Mouse (Mus musculus): Measurements from ENCODE around the gene Bgn.

Bgn gene

GRCm38 (mm10) chrX:73483484-73483810 is at the start of gene Bgn:
Bgn (plus strand) TSS chrX:73483602.
- DNase-seq (ENCODE audit: low read depth) = no peak

GRCm38 (mm10) chrX:73435252-73435651 is 48.1 kb upstream of the Bgn start, which contains the start of gene Trex2:
Trex2 (minus strand) TSS chrX:73435344.
- DNase-seq (ENCODE audit: low read depth) = no peak

GRCm38 (mm10) chrX:73441428-73441827 is 42.0 kb upstream of the Bgn start:
- DNase-seq (ENCODE audit: low read depth) = no peak

- DNase-seq (ENCODE audit: low read depth) = no peak
Measured at GRCm38 (mm10) chrX:73451949-73452348, 31.5 kb upstream of the Bgn start.

GRCm38 (mm10) chrX:73458877-73459392 is 24.5 kb upstream of the Bgn start, which contains the start of gene Haus7:
Haus7 (minus strand) TSS chrX:73459044.
- DNase-seq (ENCODE audit: low read depth) = peak; percentile 80

DNA sequence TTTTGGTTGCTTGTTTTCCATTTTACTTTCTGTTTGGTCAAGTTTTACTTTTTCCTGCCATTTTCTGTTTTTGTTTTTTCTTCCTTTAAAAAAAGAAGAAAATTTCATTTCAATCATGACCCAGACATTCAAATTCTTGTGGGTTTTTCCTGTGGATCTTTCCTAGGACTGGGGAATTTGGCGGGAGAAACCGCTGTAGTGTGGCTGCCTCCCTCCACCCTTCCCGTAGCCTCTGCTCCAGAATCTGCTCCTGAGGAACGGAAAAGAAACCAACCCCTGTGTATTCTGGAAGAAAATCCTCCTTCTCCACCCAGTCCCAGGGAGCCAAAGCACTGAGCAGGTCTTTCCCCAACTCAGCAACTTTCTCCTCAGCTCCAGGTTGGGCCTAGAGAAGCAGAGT is 22.6 kb upstream of the Bgn start:
- no peak for DNase-seq (ENCODE audit: low read depth)

GRCm38 (mm10) chrX:73465483-73466186 is 17.8 kb upstream of the Bgn start:
- DNase-seq (ENCODE audit: low read depth) = no peak

GRCm38 (mm10) chrX:73467446-73468241 is 15.8 kb upstream of the Bgn start:
- no peak for DNase-seq (ENCODE audit: low read depth)

DNA sequence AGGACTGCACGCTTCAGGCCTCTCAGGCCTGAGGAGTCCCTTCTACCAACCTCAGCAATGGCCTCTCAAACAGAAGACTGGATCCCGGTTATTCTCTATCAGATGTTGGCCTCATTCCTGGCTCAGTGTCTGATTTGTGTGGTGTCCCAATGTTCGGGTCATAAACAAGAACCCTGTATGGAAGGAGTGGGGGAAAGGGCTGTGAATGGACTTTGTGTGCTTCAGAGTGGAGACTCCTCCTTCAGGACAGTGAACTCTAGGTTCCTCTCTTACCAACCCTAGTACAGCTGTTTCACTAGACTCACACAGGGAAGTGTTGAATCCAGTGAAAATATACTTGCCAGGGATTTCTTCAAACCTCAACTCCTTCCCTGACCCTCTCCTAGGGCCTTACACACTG is 15.1 kb upstream of the Bgn start:
- no peak for DNase-seq (ENCODE audit: low read depth)

DNA sequence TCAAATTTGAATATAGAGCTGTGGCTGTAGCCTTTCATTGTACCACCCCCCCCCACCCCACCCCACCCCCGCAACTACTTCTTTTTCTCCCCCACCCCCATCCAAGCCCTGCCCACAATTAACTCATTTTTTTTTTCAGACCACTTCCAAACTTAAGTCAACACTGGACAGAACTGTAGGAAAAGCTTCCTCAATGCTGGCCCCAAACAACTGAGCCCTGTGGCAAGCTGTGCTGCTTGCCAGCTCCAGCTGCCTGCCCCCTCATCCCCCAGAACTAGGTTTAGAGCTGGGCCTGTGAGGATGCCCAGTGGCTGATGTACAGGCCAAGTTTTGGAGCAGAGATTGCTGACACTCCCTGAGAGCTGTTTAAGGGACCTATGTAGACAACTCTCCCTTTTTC is 14.7 kb upstream of the Bgn start:
- DNase-seq (ENCODE audit: low read depth) = no peak

DNA sequence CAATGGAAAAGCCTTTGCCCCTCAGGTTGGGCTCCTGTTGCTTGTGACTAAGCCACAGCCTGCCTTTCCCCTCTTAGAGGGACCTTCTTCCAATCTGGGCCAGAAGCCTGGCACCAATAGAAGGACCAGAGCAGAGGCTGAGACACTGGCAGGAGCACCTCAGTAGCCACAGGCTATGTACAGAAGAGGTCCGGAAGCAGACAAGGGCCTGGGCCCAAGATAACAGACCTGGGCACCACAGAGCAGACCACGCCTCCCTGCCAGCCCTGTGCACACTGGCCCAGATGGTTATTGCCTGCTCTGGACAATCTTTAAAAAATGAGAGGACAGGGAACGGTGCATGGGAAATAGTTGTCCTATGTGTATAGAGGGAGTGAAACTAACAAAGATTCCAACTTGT is 11.6 kb upstream of the Bgn start:
- DNase-seq (ENCODE audit: low read depth) = no peak

DNA sequence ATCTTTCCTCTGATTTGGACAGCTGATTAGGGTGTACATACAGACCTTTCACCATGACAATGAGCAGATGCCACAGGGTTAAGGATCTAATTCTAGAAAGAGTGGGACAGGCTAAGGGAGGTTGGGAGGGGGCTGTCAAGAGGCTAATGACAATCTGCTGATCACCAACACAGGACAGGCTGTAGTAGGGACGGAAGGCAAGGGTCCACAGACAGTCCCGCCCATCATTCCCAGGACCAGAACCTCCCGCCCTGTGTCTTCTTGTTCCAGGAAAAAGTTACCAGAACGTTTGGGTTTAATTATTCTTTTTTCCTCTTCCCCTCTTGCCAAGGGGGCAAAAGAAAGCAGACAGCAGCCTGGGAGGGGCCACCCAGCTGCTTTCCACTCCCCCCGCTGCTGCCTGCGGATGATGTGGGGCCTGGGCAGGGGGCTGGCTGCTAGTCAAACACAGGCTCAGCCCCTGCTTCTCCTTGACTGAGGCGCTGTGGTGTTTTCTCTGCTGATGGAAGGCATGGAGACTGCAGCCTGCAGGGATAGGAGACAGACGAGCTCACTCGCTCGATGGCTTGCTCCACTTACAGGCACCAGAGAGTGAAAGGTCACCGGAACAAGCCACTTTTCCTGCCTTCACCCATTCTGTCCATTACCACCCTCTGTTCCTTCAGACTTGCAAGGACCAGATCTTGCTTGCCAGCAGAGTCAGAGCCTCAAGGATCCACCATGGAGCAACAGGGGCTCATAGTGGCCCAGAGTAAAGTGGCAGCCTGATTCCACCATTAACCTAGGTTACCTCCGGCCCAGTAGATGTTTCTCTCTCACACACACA is 8.8 kb upstream of the Bgn start:
- DNase-seq (ENCODE audit: low read depth) = no peak

- peak; percentile 10 for DNase-seq (ENCODE audit: low read depth)
Measured at GRCm38 (mm10) chrX:73475658-73476256, 7.6 kb upstream of the Bgn start.

DNA sequence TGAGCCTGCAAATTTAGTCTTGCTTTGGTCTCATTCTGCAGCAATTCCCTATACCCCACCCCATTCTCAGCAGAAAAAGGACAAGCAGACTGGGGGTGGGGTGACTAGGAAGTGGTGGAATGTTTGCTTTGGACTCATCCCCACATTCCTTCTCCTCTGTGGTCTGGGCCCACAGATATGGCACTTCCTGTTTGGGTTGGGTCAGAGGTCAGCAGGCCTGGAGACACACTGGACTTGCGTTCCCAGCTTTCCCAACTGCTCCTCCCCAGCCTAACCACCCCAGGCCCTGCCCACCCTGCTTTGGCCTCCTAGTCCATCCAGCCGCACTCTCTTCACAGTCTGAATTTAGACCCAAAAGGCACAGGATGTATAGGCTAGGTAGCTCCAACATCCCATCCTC is 6.8 kb upstream of the Bgn start:
- no peak for DNase-seq (ENCODE audit: low read depth)

- DNase-seq (ENCODE audit: low read depth) = no peak
Measured at GRCm38 (mm10) chrX:73477500-73477899, 5.9 kb upstream of the Bgn start.

- DNase-seq (ENCODE audit: low read depth) = no peak
Measured at GRCm38 (mm10) chrX:73479656-73480055, 3.7 kb upstream of the Bgn start.

GRCm38 (mm10) chrX:73480334-73480733 is 3.1 kb upstream of the Bgn start:
- no peak for DNase-seq (ENCODE audit: low read depth)

- no peak for DNase-seq (ENCODE audit: low read depth)
Measured at GRCm38 (mm10) chrX:73482643-73483483, 539 bp upstream of the Bgn start.

DNA sequence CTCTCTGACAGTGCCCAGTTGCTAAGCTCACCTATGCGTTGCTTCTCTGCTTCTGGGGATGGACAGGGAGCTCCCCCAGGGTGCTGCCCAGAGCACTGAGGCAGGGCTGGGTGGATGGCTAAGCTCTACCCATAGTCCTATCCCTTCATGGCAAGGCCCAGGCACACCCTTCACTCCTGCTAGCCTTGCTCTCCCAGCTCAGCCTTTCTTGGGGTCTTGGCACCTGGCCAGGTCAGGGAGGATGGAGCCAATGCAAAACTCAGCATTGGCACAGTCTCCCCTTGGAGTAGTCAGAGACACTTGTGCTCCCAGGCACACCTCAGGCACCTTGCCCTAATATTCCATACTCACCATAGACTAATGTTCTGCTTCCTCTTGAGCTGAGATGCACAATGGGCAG is 674 bp downstream of the Bgn start:
- no peak for DNase-seq (ENCODE audit: low read depth)

DNA sequence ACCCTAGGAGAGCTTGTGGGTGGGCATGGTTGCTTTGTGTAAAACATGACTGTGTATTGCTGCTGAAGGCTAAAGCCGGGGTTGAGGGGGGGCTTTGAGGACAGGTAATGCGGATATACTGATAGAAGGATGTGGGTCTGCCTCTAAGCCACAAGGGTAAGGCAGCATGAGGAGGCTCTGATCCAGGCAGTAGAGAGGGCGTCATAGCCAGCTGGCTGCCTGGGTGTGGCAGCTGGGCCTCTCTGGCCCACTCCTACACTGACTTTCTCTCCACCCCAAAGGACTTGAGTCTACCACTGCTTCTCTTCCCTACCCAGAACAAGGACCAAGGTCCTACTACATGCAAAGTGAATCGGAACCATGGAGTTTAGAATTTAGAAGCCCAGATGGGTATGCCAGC is 1.5 kb downstream of the Bgn start:
- DNase-seq (ENCODE audit: low read depth) = no peak

DNA sequence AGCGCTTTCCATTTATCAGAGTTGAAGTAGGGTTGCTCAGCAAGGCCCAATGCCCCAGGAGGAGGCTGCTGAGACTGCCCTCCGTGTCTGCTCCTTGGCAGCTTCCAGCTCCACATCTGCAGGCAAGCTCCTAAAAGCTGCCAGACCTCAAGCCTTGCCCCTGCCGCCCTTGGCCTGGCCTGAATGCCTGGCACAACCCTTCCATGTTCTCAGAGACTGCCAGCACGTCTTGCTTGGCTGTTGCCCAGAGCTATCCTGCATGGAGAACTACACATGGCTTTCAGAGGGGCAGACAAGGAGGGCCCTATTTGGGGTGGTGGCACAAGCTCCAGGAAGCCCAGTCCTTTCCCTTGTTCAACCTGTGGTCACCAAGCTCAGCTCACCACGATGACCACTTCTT is 3.5 kb downstream of the Bgn start:
- DNase-seq (ENCODE audit: low read depth) = no peak

Measured in c-Kit-positive CD71-positive TER-119-negative erythroid progenitor cells, embryonic 14.5 days (primary cell).